Mouse (Mus musculus) limb, embryonic 12.5 days (tissue): ENCODE results near the gene Nop16. TPM values are rescaled to one million over a fixed set of nuclear protein-coding genes. Genes with fewer than 3 reads are reported as not detected.

Source experiments
- ATAC-seq: fragments of 200-750 bp; cut with Nextera tagmentation; 2 replicates; pipeline ENCODE4 v1.8.0; 2017; ENCODE audit warnings: low read depth, moderate TSS enrichment; ENCODE audit not compliant: insufficient number of reproducible peaks, insufficient read depth, low FRiP score, low TSS enrichment
- H3K27ac ChIP-seq: fragments of 300-500 bp; sonication (generic); 2 replicates; pipeline ENCODE4 v1.5.1; 2016; ENCODE audit warnings: mild to moderate bottlenecking, moderate library complexity
- H3K27me3 ChIP-seq: fragments of 300-500 bp; sonication (generic); 2 replicates; pipeline ENCODE4 v1.6.1; 2016; ENCODE audit warnings: mild to moderate bottlenecking, moderate library complexity
- H3K36me3 ChIP-seq: fragments of 300-500 bp; sonication (generic); 2 replicates; pipeline ENCODE4 v1.6.1; 2016; ENCODE audit warnings: mild to moderate bottlenecking, moderate library complexity
- H3K4me1 ChIP-seq: fragments of 300-500 bp; sonication (generic); replicated peaks from 2 replicates; pipeline ENCODE4 v1.6.1; 2016
- H3K4me2 ChIP-seq: fragments of 300-500 bp; sonication (generic); 2 replicates; pipeline ENCODE4 v1.6.1; 2016; ENCODE audit warnings: mild to moderate bottlenecking, moderate library complexity
- H3K4me3 ChIP-seq: fragments of 300-500 bp; sonication (generic); replicated peaks from 2 replicates; pipeline ENCODE4 v1.5.1; 2016; ENCODE audit warnings: mild to moderate bottlenecking
- H3K9ac ChIP-seq: fragments of 300-500 bp; sonication (generic); replicated peaks from 2 replicates; pipeline ENCODE4 v1.6.1; 2016; ENCODE audit warnings: mild to moderate bottlenecking, moderate library complexity
- H3K9me3 ChIP-seq: fragments of 300-500 bp; sonication (generic); 2 replicates; pipeline ENCODE4 v1.6.1; 2016; ENCODE audit warnings: mild to moderate bottlenecking, moderate library complexity
- WGBS: fragments of 180-500 bp; shearing (Covaris S2); methylation state at CpG from one replicate; pipeline ENCODE4 v1.1.7; 2016; 5-methylcytosine and 5-hydroxymethylcytosine counted together
- microRNA-seq: library from miRNA; unstranded; fragments of <30 nt; microRNA quantifications from one replicate; pipeline ENCODE4, GENCODE M21; 2017
- polyA plus RNA-seq: library from polyadenylated mRNA; unstranded; fragments of >200 nt; fragmentation: Nextera tagmentation; extraction: Ambion mirVana; gene quantifications from 2 replicates; pipeline ENCODE4 v1.2.1, GENCODE M21; 2016

Nop16 gene
- polyA plus RNA-seq, 1 experiment from 2014 or later, result 87.5 TPM

DNA sequence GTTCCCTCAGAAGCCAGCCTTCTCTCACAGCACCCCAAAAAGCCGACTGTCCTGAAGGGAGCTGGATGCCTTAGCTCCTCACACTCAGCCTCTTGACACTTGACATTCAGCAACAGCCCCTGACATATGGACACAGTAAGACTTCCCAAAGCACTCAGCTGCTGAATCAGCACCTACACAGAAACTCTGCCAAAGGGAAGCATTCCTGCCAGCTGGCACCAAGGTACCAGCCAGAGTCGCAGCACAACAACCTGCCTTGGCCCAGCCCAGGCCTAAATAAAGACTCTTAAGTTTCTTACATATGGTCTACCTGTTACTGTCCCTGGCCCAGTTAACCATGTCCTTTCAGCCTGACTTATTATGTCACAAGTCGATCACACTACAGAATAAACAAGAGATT is 33.1 kb downstream of the Nop16 start:
- Histone ChIP-seq H3K9ac (no peak overlapping the region), H3K4me1 (no peaks in the 10 kb centered on the region), H3K27ac (no peak overlapping the region), H3K4me2 (no peak overlapping the region), H3K4me3 (no peak overlapping the region), H3K9me3 (no peaks in the 10 kb centered on the region), H3K27me3 (no peaks in the 10 kb centered on the region), H3K36me3 (peaks cover 98% of the 10 kb centered on the region)
- ATAC-seq, result no peak
- 96% methylated on average over 3 of the region's 3 CpGs for WGBS

DNA sequence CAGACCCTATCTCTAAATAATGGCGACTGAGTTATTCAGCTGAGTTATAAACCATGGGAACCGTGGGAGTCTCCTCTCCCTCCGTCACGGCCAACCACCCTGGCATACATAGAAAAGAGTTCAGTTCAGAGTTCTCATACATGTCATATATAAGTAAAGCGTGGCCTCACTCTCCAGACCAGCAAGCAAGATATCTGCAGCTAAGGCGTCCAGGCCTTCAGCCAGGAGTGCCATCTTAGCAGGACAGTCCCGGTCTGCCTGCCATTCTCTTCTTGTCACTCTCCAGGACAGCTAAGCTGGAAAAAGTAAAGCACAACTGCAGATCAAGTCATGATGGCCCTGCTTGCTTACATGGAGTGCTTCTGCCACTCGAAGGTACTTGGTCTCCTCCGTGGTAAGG is 33.7 kb downstream of the Nop16 start:
- Histone ChIP-seq H3K36me3 (peaks cover 98% of the 10 kb centered on the region), H3K9me3 (no peaks in the 10 kb centered on the region), H3K4me1 (no peaks in the 10 kb centered on the region), H3K4me3 (no peak overlapping the region), H3K9ac (no peak overlapping the region), H3K27me3 (no peaks in the 10 kb centered on the region), H3K27ac (no peak overlapping the region), H3K4me2 (no peak overlapping the region)
- no peak for ATAC-seq
- WGBS, result 94% methylated on average over 9 of the region's 9 CpGs

DNA sequence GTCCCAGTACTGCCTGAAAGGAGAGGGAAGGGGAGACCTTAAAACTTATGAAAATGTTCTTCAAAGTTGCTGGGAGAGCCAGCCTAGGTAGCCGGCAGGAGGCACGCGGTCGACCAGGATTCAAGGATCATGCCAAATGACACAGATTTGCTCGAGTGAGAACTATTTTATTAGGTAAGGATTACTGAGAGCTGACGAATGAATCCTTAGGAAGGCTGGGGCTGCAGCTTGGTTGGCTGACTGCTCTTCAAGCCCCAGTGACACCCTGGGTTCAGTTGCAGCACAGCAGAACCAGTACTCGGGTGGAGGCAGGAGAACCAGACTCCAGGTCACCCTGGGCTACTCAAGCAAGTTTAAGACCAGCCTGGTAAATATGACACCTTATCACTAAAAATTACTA is 41.9 kb downstream of the Nop16 start:
- H3K4me2 ChIP-seq, result no peak overlapping the region
- H3K36me3 ChIP-seq, result peaks cover 79% of the 10 kb centered on the region
- H3K4me3 ChIP-seq, result no peak overlapping the region
- no peaks in the 10 kb centered on the region for H3K4me1 ChIP-seq
- no peaks in the 10 kb centered on the region for H3K9me3 ChIP-seq
- no peak for ATAC-seq
- H3K27ac ChIP-seq, result no peak overlapping the region
- H3K27me3 ChIP-seq, result no peaks in the 10 kb centered on the region
- WGBS, result 82% methylated on average over 7 of the region's 7 CpGs
- no peak overlapping the region for H3K9ac ChIP-seq

Small RNA genes lying within 50 kb of the gene (microRNA-seq; reads per million reads assigned to microRNA genes)
- not detected for gene Gm24195

Other genes with a start within 250 kb of the Nop16 start
- gene Cplx2, start 218.7 kb downstream of the Nop16 start, polyA plus RNA-seq, result 3.0 and 3.1 TPM in 2 replicates
- gene Thoc3, start 121.2 kb downstream of the Nop16 start, polyA plus RNA-seq, result 145 and 151 TPM in 2 replicates
- 18.5 and 19.9 TPM in 2 replicates for gene Simc1, start 86.3 kb downstream of the Nop16 start, polyA plus RNA-seq
- gene 4833439L19Rik, start 24.7 kb downstream of the Nop16 start, polyA plus RNA-seq, result 151 and 155 TPM in 2 replicates
- 38.8 and 39.6 TPM in 2 replicates for gene Arl10, start 15.1 kb downstream of the Nop16 start, polyA plus RNA-seq
- 168 and 173 TPM in 2 replicates for gene Higd2a, start 117 bp upstream of the Nop16 start, polyA plus RNA-seq
- gene Cltb, start 21.3 kb upstream of the Nop16 start, polyA plus RNA-seq, result 17.2 and 18.2 TPM in 2 replicates
- gene Faf2, start 31.7 kb upstream of the Nop16 start, polyA plus RNA-seq, result 88.8 and 94.4 TPM in 2 replicates
- gene Rnf44, start 103.8 kb upstream of the Nop16 start, polyA plus RNA-seq, result 70.0 and 71.8 TPM in 2 replicates
- gene Cdhr2, start 111.4 kb upstream of the Nop16 start, polyA plus RNA-seq, result 0.05 and 0.08 TPM in 2 replicates
- gene Gprin1, start 159.8 kb upstream of the Nop16 start, polyA plus RNA-seq, result 0.45 and 0.51 TPM in 2 replicates
- gene Sncb, start 176.5 kb upstream of the Nop16 start, polyA plus RNA-seq, result not detected in 2 replicates
- gene Eif4e1b, start 193.9 kb upstream of the Nop16 start, polyA plus RNA-seq, result not detected in 2 replicates
- gene Tspan17, start 199.3 kb upstream of the Nop16 start, polyA plus RNA-seq, result 3.8 and 4.1 TPM in 2 replicates